Mouse (Mus musculus) small intestine, adult 2 months (tissue): ENCODE results near the gene Bphl. TPM values are rescaled to one million over a fixed set of nuclear protein-coding genes. Genes with fewer than 3 reads are reported as not detected.
"Not testable (repeated sequence)": the region's sequence is repeated elsewhere in the genome, so short reads cannot be mapped to it uniquely, and the experiment has no call there.

ENCODE experiments used
- H3K27ac ChIP-seq: fragments of 200-500 bp; 2 replicates; pipeline ENCODE4 v1.5.1; 2012; ENCODE audit warnings: low read depth, low read length, control low read depth, inconsistent platforms; ENCODE audit not compliant: insufficient read depth
- H3K27me3 ChIP-seq: fragments of 200-500 bp; 2 replicates; pipeline ENCODE4 v1.6.1; 2012; ENCODE audit warnings: mild to moderate bottlenecking, moderate library complexity, low read length, inconsistent platforms; ENCODE audit not compliant: control insufficient read depth, insufficient read depth
- H3K36me3 ChIP-seq: fragments of 200-500 bp; 2 replicates; pipeline ENCODE4 v1.6.1; 2012; ENCODE audit warnings: mild to moderate bottlenecking, low read length, control low read depth, inconsistent platforms; ENCODE audit not compliant: control insufficient read depth, insufficient read depth
- H3K4me1 ChIP-seq: fragments of 200-500 bp; 2 replicates; pipeline ENCODE4 v1.6.1; 2012; ENCODE audit warnings: low read length, inconsistent platforms, mixed read lengths; ENCODE audit not compliant: control insufficient read depth, insufficient read depth, insufficient read length
- H3K4me3 ChIP-seq: fragments of 200-500 bp; 2 replicates; pipeline ENCODE4 v1.5.1; 2012; ENCODE audit warnings: low read depth, mild to moderate bottlenecking, control low read depth, inconsistent platforms, low read length, moderate library complexity
- CTCF ChIP-seq: fragments of 200-500 bp; IDR thresholded peaks from 2 replicates; pipeline ENCODE4 v1.5.1; 2012; ENCODE audit warnings: low read depth, mild to moderate bottlenecking, control low read depth, inconsistent platforms, low read length, moderate library complexity, mixed read lengths; ENCODE audit not compliant: insufficient replicate concordance, insufficient read length; ENCODE audit errors: extremely low read depth
- POLR2A ChIP-seq: fragments of 200-500 bp; IDR thresholded peaks from 2 replicates; pipeline ENCODE4 v1.6.1; 2012; ENCODE audit warnings: low read depth, mild to moderate bottlenecking, control low read depth, inconsistent platforms, low read length, moderate library complexity
- WGBS: fragments of 180-500 bp; shearing (Covaris S2); methylation state at CpG from one replicate; pipeline ENCODE4 v1.1.7; 2018; 5-methylcytosine and 5-hydroxymethylcytosine counted together
- polyA plus RNA-seq: library from polyadenylated mRNA; depleted of rRNA; stranded (reverse); fragments of >200 nt; gene quantifications from 2 replicates; pipeline ENCODE4 v1.2.3, GENCODE M21; 2012

Gene Bphl
- polyA plus RNA-seq, 1 experiment = 11.0 TPM

GRCm38 (mm10) chr13:34077492-34078271 is 40.3 kb downstream of the Bphl start, which contains the start of gene Tubb2a:
Tubb2a (minus strand) TSS chr13:34078007.
- Histone ChIP-seq H3K36me3 (peaks cover 3% of the 10 kb centered on the region; the same call in 1 of the 2 replicates), H3K4me3 (peak within 1 kb of the TSS; percentile 70), H3K27me3 (no peaks in the 10 kb centered on the region), H3K4me1 (peaks cover 11% of the 10 kb centered on the region), H3K27ac (no peak within 1 kb of the TSS)
- TF ChIP-seq POLR2A = peak; percentile 96
- TF ChIP-seq CTCF = peak; percentile 55; the same call in 1 of the 2 replicates
- under 1% methylated on average over 45 of the region's 45 CpGs for WGBS

GRCm38 (mm10) chr13:34078500-34079280 is 41.3 kb downstream of the Bphl start:
- Histone ChIP-seq H3K27ac (no peak overlapping the region), H3K4me1 (peaks cover 11% of the 10 kb centered on the region)
- 53% methylated on average over 16 of the region's 16 CpGs for WGBS

DNA sequence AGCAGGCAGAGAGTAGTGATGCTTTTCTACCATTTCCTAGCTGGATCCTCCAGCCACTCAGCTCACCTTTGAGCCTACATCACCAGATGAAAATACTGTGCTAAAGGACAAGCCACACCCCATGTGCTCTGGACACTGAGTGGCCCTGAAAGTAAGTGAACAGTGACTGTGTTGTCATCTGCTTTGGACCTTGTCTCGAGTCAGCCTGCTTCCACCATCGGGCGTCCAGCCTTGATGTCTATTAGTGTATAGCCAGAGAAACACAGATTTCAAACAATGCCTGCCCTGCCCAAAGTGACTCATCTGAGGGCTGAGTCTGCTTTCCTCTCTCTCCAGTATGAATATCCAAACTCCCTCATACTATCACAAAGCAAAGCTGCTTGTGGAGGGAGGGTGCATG is 42.4 kb downstream of the Bphl start:
- Histone ChIP-seq H3K36me3 (no peaks in the 10 kb centered on the region), H3K27me3 (no peaks in the 10 kb centered on the region), H3K4me1 (peaks cover 13% of the 10 kb centered on the region), H3K4me3 (no peak overlapping the region), H3K27ac (no peak overlapping the region)
- TF ChIP-seq CTCF = no peak
- TF ChIP-seq POLR2A = no peak
- 44% methylated on average over 3 of the region's 3 CpGs for WGBS

More at GRCm38 (mm10) chr13:34078500-34079280, 41.3 kb downstream of the Bphl start:
- Histone ChIP-seq H3K27me3 (no peaks in the 10 kb centered on the region), H3K4me3 (peak overlapping the region; percentile 70), H3K36me3 (peaks cover under 1% of the 10 kb centered on the region; the same call in 1 of the 2 replicates)
- TF ChIP-seq CTCF (no peak), POLR2A (no peak)

DNA sequence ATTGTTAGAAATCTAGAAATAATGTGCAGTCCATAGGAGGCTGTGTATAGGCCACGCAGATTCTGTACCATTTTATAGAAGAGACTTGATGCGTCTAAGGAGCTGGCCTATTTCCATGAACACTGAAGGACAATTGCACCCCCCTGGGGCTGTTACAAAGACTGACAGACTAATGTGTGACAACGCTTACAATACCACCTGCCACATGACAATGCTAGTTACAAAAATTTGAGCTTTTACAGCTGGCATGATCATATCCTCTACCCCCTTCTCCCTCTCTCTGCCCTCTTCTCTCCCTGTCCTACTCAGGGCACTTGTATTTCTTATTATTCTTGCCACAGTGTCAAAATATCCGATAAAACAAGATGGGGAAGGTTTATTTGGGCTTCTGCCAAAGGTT is 44.5 kb downstream of the Bphl start:
- H3K27ac ChIP-seq = no peak overlapping the region
- H3K36me3 ChIP-seq = no peaks in the 10 kb centered on the region
- 81% methylated on average over 4 of the region's 4 CpGs for WGBS
- TF ChIP-seq CTCF = no peak
- no peak for TF ChIP-seq POLR2A
- no peaks in the 10 kb centered on the region for H3K27me3 ChIP-seq
- H3K4me1 ChIP-seq = peaks cover 6% of the 10 kb centered on the region
- no peak overlapping the region for H3K4me3 ChIP-seq

DNA sequence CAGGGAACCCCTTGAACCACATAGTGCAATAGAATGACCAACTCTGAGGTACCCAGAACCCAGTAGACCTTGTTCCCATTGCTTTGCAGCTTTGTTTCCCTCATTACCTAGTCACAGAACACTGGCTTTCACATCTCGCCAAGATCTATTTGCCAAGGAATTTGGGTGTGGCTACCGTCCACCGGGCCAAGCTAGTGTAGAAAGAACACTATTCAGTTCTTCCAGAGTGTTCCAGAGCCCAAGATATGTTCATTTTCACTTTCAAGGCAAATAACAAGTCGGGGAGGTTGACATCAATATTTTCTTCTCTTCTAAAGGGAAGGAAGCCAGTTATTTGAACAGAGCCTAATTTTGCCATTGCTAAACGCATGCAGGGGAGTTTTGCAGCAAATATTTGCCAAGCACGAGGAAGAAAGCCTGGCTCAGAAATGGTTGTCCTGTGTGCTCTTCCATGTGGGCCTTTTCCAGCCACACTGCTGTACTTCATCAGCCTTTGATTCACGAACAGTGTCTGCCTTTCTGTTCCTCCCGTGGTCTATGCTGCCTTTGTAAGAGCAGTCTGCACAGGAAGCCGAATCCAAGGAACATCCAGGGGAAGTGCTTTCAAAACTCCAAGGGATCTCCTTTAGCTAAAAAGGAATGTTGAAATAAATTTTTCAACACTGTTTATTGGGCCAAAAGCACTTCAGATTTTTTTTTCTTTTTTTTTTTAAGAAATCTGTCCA is 46.8 kb downstream of the Bphl start:
- Histone ChIP-seq H3K27me3 (no peaks in the 10 kb centered on the region), H3K4me1 (peaks cover 7% of the 10 kb centered on the region), H3K4me3 (no peak overlapping the region), H3K36me3 (no peaks in the 10 kb centered on the region), H3K27ac (no peak overlapping the region; the same call in 1 of the 2 replicates)
- 23% methylated on average over 9 of the region's 9 CpGs for WGBS
- no peak for TF ChIP-seq CTCF
- no peak for TF ChIP-seq POLR2A

DNA sequence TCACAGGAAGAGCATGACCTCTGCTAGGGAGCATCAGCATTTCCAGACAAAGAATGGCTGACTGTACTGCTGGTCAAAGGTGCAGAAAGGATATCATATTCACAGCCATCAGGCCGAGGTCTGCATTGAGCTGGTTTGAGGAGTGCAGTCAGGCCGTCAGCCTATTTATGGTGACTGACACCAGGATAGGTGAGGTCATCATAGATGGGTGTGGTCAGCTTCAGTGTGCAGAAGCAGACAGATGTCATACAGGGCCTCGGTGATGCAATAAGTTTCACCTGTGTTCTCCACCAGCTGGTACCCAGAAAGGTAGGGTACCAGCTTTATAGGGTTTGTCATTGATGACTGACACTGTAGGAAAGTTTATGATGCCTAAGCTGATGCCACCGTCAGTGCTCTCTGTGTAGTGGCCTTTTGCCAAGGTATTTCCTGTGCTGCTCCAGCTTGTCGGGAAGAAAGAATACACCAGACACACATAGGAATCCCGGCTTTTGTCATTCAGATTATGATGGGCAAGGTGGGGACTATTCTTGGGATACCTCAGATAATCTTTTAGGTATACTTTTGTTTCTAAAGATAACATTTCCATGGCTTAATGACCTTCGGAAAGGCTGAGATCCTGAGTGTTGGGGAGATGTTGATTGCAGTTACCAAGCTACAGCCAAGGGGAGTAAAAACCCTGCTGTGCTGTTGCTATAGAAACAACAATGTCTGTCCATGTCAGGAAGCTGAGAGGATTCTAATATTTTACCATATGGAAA is 49.8 kb downstream of the Bphl start:
- H3K4me3 ChIP-seq = no peak overlapping the region
- TF ChIP-seq POLR2A (no peak), CTCF (no peak)
- WGBS = 49% methylated on average over 7 of the region's 7 CpGs
- no peak overlapping the region for H3K27ac ChIP-seq
- H3K36me3 ChIP-seq = no peaks in the 10 kb centered on the region
- no peaks in the 10 kb centered on the region for H3K27me3 ChIP-seq
- H3K4me1 ChIP-seq = peaks cover 5% of the 10 kb centered on the region; the same call in 1 of the 2 replicates

DNA sequence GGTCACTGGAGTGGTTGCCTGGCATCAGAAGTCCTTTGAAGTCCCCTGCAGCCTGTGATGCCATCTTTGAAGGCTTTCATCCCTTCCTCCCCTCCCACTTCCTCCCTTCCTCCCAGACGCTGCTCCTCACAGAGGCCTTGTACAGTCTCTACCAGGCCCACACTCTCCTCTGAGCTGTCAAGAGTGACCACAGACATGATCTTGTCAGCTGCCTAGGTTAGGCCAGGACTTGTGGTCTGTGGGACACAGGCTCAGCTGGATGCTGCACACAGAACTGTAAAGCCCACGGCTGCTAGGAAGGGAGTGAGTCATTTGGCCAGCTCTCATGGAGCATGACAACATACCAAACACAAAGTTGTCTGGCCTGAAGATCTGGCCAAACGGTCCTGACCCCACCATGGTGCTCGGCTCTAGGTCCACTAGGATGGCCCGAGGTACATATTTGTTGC is 50.8 kb downstream of the Bphl start:
- WGBS = 72% methylated on average over 5 of the region's 5 CpGs
- not testable (repeated sequence) for H3K27me3 ChIP-seq, H3K4me1 ChIP-seq, H3K27ac ChIP-seq, H3K36me3 ChIP-seq, H3K4me3 ChIP-seq
